ENCODE assay signal across 17 mouse cellular contexts in the genomic region with DNA sequence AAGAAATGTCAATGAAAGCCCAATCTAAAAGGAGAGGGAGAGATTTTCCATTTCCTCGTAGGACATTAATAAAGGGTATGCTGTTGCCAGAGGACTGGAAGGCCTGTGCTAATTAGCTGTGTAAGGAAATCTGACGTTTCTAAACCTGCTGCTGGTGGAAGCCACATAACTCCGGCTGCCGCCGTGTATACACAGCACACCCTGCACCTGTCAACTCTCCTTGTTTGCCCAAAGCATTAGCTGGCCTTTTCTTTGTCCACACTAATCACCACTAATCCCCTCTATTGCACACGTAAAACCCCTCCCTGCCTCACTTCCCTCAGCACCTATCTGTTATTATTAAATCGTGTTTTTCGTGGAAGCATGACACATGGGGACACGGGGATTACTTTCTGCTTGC.
DNase-seq lines count a peak whose midpoint lies in the region; ATAC-seq and TF ChIP-seq lines count a peak whose summit lies in the region.
"Had no signal": no experiment of that assay in that cellular context is flagged by ENCODE, and none has a peak within 500 bp of the region (broad histone marks: within the 10 kb centered on the region; RNA-seq: fewer than 3 reads in every experiment).

No protein-coding gene starts in this region.

- TF ChIP-seq CTCF in midbrain, postnatal 0 days (IDR thresholded peaks at IDR 0.05) = no peak

- peak; percentile 74 for DNase-seq in heart, adult 11 months
- no peak for DNase-seq in heart, adult 8-10 months (ENCODE audit: low spot score)
- no peak for DNase-seq in midbrain, postnatal 0 days (ENCODE audit: low spot score)
- DNase-seq in embryo, embryonic 10.5 days (ENCODE audit: low spot score) = no peak
- DNase-seq: adrenal gland, postnatal 25 days; B cell, adult 2 months; cerebellum, adult 2 months; gastrocnemius, postnatal 10 days; liver, embryonic 13.5 days; midbrain, embryonic 14.5 days had no signal

- no peaks in the 10 kb centered on the region for H3K9me3 ChIP-seq in midbrain, embryonic 16.5 days (replicated peaks; ENCODE audit: control insufficient read depth, low read length, poor library complexity, severe bottlenecking)
- H3K9me3 ChIP-seq in midbrain, postnatal 0 days (ENCODE audit: low read length) = no peaks in the 10 kb centered on the region
- H3K9me3 ChIP-seq in intestine, embryonic 15.5 days = no peaks in the 10 kb centered on the region
- H3K9me3 ChIP-seq: embryonic facial prominence, embryonic 13.5 days; liver, embryonic 13.5 days had no signal

- no peak overlapping the region for H3K4me3 ChIP-seq in midbrain, embryonic 16.5 days (ENCODE audit: low read depth, low read length)
- no peak overlapping the region for H3K4me3 ChIP-seq in midbrain, postnatal 0 days (ENCODE audit: low read depth, low read length)
- H3K4me3 ChIP-seq in intestine, embryonic 15.5 days (replicated peaks) = no peak overlapping the region
- H3K4me3 ChIP-seq: embryonic facial prominence, embryonic 13.5 days; heart, adult 2 months; liver, embryonic 13.5 days had no signal

- H3K4me2 ChIP-seq in midbrain, embryonic 16.5 days (ENCODE audit: low read length) = no peak overlapping the region
- no peak overlapping the region for H3K4me2 ChIP-seq in midbrain, postnatal 0 days (ENCODE audit: low read depth, low read length, poor library complexity, severe bottlenecking)
- H3K4me2 ChIP-seq in intestine, embryonic 15.5 days (replicated peaks) = no peak overlapping the region
- H3K4me2 ChIP-seq: embryonic facial prominence, embryonic 13.5 days; liver, embryonic 13.5 days had no signal

- H3K4me1 ChIP-seq in midbrain, embryonic 16.5 days (ENCODE audit: control insufficient read depth, insufficient read depth, low read length) = no peaks in the 10 kb centered on the region
- no peaks in the 10 kb centered on the region for H3K4me1 ChIP-seq in midbrain, postnatal 0 days (ENCODE audit: insufficient read depth, low read length)
- H3K4me1 ChIP-seq in intestine, embryonic 15.5 days (replicated peaks) = 0 out of 2 replicates have a peak, but pooled peaks cover 3% of the 10 kb centered on the region
- H3K4me1 ChIP-seq: liver, embryonic 13.5 days had no signal

- ATAC-seq in midbrain, embryonic 16.5 days = peak; percentile 51; the same call in 1 of the 2 replicates
- no peak for ATAC-seq in midbrain, postnatal 0 days (ENCODE audit: low FRiP score)
- ATAC-seq in intestine, embryonic 15.5 days = peak; percentile 82
- ATAC-seq in frontal cortex, adult (ENCODE audit: low TSS enrichment) = no peak

- WGBS in midbrain, embryonic 16.5 days = 33% methylated on average over 9 of the region's 9 CpGs
- WGBS in midbrain, postnatal 0 days = 41% methylated on average over 9 of the region's 9 CpGs
- WGBS in intestine, embryonic 15.5 days = 59% methylated on average over 9 of the region's 9 CpGs

- H3K36me3 ChIP-seq in midbrain, embryonic 16.5 days (ENCODE audit: control insufficient read depth, insufficient read depth, low read length) = no peaks in the 10 kb centered on the region
- H3K36me3 ChIP-seq in midbrain, postnatal 0 days (ENCODE audit: insufficient read depth, low read length) = no peaks in the 10 kb centered on the region
- no peaks in the 10 kb centered on the region for H3K36me3 ChIP-seq in intestine, embryonic 15.5 days
- H3K36me3 ChIP-seq: embryonic facial prominence, embryonic 13.5 days; liver, embryonic 13.5 days had no signal

- no peak overlapping the region for H3K27ac ChIP-seq in midbrain, embryonic 16.5 days (ENCODE audit: low read length)
- no peak overlapping the region for H3K27ac ChIP-seq in midbrain, postnatal 0 days (ENCODE audit: low read depth, low read length)
- no peak overlapping the region for H3K27ac ChIP-seq in intestine, embryonic 15.5 days
- H3K27ac ChIP-seq: embryonic facial prominence, embryonic 13.5 days; heart, adult 2 months; kidney, postnatal 0 days; liver, embryonic 13.5 days; macrophage had no signal

- no peaks in the 10 kb centered on the region for H3K27me3 ChIP-seq in midbrain, embryonic 16.5 days (ENCODE audit: control insufficient read depth, insufficient read depth, low read depth, low read length)
- no peaks in the 10 kb centered on the region for H3K27me3 ChIP-seq in midbrain, postnatal 0 days (ENCODE audit: insufficient read depth, low read length)
- H3K27me3 ChIP-seq in intestine, embryonic 15.5 days (replicated peaks) = no peaks in the 10 kb centered on the region
- H3K27me3 ChIP-seq: embryonic facial prominence, embryonic 13.5 days had no signal

- no peak overlapping the region for H3K9ac ChIP-seq in midbrain, embryonic 16.5 days (ENCODE audit: low read depth, low read length)
- H3K9ac ChIP-seq in midbrain, postnatal 0 days (replicated peaks; ENCODE audit: low read length, poor library complexity, severe bottlenecking) = no peak overlapping the region
- no peak overlapping the region for H3K9ac ChIP-seq in intestine, embryonic 15.5 days
- H3K9ac ChIP-seq: embryonic facial prominence, embryonic 13.5 days; liver, embryonic 13.5 days had no signal

Comparison
In these comparisons a context has a peak if more than half of its experiments do, and no peak if none do; other contexts are left out.
1. ATAC-seq: peak in midbrain, embryonic 16.5 days (single experiment) and intestine, embryonic 15.5 days (single experiment); none in midbrain, postnatal 0 days (single experiment) and frontal cortex, adult (single experiment).